ENCODE assay signal across 15 mouse cellular contexts in the genomic region with DNA sequence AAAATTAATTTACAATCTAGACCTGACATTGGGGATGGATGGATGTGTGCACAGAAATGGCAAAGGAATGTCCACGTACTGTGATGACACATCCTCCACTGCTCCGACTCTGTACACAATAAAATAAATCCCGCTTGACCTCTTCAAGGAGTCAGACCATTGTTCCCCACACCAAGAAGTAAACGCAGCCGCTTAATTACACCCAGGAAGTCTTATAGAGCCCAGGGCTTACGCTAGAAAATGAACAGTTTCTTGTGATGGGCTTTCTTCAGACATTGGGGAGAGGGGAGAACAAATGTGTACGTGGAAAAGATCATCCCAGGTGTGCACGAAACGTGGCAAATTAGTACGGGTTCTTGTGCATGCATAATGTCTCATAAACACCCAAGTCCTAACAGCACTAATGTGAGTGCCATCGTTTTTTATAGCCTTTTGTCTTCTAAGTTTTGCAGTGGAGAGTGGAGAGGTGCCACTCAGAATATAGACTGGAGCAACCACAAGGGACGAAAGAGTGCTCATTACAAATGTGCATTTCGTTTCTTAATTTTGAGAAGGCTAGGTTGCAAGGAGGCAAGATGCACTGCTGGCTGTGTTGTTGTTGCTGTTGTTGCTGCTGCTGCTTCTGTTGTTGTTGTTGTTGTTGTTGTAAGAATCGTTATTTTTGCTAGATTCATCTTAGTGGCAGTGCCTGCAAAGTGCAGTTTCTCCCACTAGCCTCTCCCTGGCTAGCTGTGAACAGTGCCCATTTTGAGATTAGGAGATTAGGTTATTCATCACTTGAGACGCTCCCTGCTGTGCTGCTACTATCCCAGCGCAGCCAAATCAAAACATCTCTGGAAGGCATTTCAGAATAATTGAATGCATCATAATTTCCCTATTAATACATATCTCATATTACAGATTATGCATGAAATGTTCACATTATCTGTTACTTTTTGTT.
DNase-seq lines count a peak whose midpoint lies in the region; ATAC-seq lines count a peak whose summit lies in the region.
"Had no signal": no experiment of that assay in that cellular context is flagged by ENCODE, and none has a peak within 500 bp of the region (broad histone marks: within the 10 kb centered on the region; RNA-seq: fewer than 3 reads in every experiment).

No protein-coding gene starts in this region.

- no peaks in the 10 kb centered on the region for H3K9me3 ChIP-seq in midbrain, embryonic 11.5 days (ENCODE audit: control insufficient read depth, low read length)
- no peaks in the 10 kb centered on the region for H3K9me3 ChIP-seq in midbrain, embryonic 10.5 days (replicated peaks)
- H3K9me3 ChIP-seq in hindbrain, embryonic 10.5 days, result no peaks in the 10 kb centered on the region
- no peaks in the 10 kb centered on the region for H3K9me3 ChIP-seq in midbrain, embryonic 14.5 days (ENCODE audit: control insufficient read depth, low read length)
- no peaks in the 10 kb centered on the region for H3K9me3 ChIP-seq in heart, embryonic 12.5 days (replicated peaks)
- H3K9me3 ChIP-seq: heart, embryonic 13.5 days; limb, embryonic 13.5 days had no signal

- H3K4me2 ChIP-seq in midbrain, embryonic 11.5 days, result no peak overlapping the region
- H3K4me2 ChIP-seq in midbrain, embryonic 14.5 days (ENCODE audit: low read length), result peak overlapping the region; percentile 43
- H3K4me2 ChIP-seq in heart, embryonic 12.5 days, result no peak overlapping the region

- ATAC-seq in midbrain, embryonic 11.5 days (ENCODE audit: low FRiP score), result peak; percentile 51; the same call in 1 of the 2 replicates
- ATAC-seq in midbrain, embryonic 14.5 days (ENCODE audit: low FRiP score, low TSS enrichment), result peak; percentile 28; the same call in 1 of the 2 replicates
- ATAC-seq in erythroid progenitor cell, adult 5-6 weeks (replicated peaks; ENCODE audit: low FRiP score, poor library complexity, severe bottlenecking), result no peak
- ATAC-seq in heart, embryonic 12.5 days (ENCODE audit: insufficient number of reproducible peaks, low FRiP score), result no peak
- ATAC-seq: liver, postnatal 0 days had no signal

- WGBS in midbrain, embryonic 11.5 days, result 34% methylated on average over 16 of the region's 16 CpGs
- 44% methylated on average over 16 of the region's 16 CpGs for WGBS in midbrain, embryonic 10.5 days
- 53% methylated on average over 16 of the region's 16 CpGs for WGBS in hindbrain, embryonic 10.5 days
- 17% methylated on average over 16 of the region's 16 CpGs for WGBS in midbrain, embryonic 14.5 days
- WGBS in heart, embryonic 12.5 days, result 66% methylated on average over 16 of the region's 16 CpGs

- peak; percentile 85 for DNase-seq in midbrain, embryonic 11.5 days (ENCODE audit: low spot score, missing footprints)
- no peak for DNase-seq in midbrain, embryonic 10.5 days (ENCODE audit: low spot score)
- DNase-seq in hindbrain, embryonic 10.5 days (ENCODE audit: low spot score), result no peak
- DNase-seq in midbrain, embryonic 14.5 days, result peak; percentile 53
- DNase-seq in spleen, postnatal 14 days (ENCODE audit: low spot score in 2 of 2), result no peak
- no peak for DNase-seq in right cerebral cortex, postnatal 25 days
- DNase-seq: cerebellum, postnatal 14 days; gastrocnemius, postnatal 14 days; kidney, postnatal 14 days; liver, postnatal 0 days; thymus, postnatal 25 days had no signal

- H3K4me1 ChIP-seq in midbrain, embryonic 11.5 days (ENCODE audit: control insufficient read depth, insufficient read depth, low read length), result peaks cover 21% of the 10 kb centered on the region
- peaks cover 40% of the 10 kb centered on the region for H3K4me1 ChIP-seq in midbrain, embryonic 10.5 days
- H3K4me1 ChIP-seq in hindbrain, embryonic 10.5 days (replicated peaks), result peaks cover 36% of the 10 kb centered on the region
- peaks cover 35% of the 10 kb centered on the region for H3K4me1 ChIP-seq in midbrain, embryonic 14.5 days (ENCODE audit: control insufficient read depth, insufficient read depth, low read length)
- no peaks in the 10 kb centered on the region for H3K4me1 ChIP-seq in heart, embryonic 12.5 days (replicated peaks)

- H3K9ac ChIP-seq in midbrain, embryonic 11.5 days (ENCODE audit: low read length), result no peak overlapping the region
- H3K9ac ChIP-seq in midbrain, embryonic 14.5 days (replicated peaks; ENCODE audit: low read length), result no peak overlapping the region
- H3K9ac ChIP-seq in heart, embryonic 12.5 days, result no peak overlapping the region
- H3K9ac ChIP-seq: heart, embryonic 13.5 days; limb, embryonic 13.5 days; liver, postnatal 0 days had no signal

- no peak overlapping the region for H3K4me3 ChIP-seq in midbrain, embryonic 11.5 days (ENCODE audit: low read depth, low read length)
- H3K4me3 ChIP-seq in midbrain, embryonic 10.5 days, result no peak overlapping the region
- no peak overlapping the region for H3K4me3 ChIP-seq in hindbrain, embryonic 10.5 days
- no peak overlapping the region for H3K4me3 ChIP-seq in midbrain, embryonic 14.5 days (replicated peaks; ENCODE audit: low read depth, low read length)
- H3K4me3 ChIP-seq in heart, embryonic 12.5 days, result no peak overlapping the region
- H3K4me3 ChIP-seq: heart, embryonic 13.5 days had no signal

- H3K27ac ChIP-seq in midbrain, embryonic 11.5 days (ENCODE audit: low read depth, low read length), result no peak overlapping the region
- H3K27ac ChIP-seq in midbrain, embryonic 10.5 days (replicated peaks), result no peak overlapping the region; the same call in 1 of the 2 replicates
- H3K27ac ChIP-seq in hindbrain, embryonic 10.5 days, result peak overlapping the region; percentile 35; the same call in 1 of the 2 replicates
- H3K27ac ChIP-seq in midbrain, embryonic 14.5 days (replicated peaks; ENCODE audit: low read depth, low read length), result peak overlapping the region; percentile 83
- no peak overlapping the region for H3K27ac ChIP-seq in heart, embryonic 12.5 days (ENCODE audit: poor library complexity, severe bottlenecking)
- H3K27ac ChIP-seq: heart, embryonic 13.5 days; limb, embryonic 13.5 days had no signal

- H3K27me3 ChIP-seq in midbrain, embryonic 11.5 days (ENCODE audit: control insufficient read depth, insufficient read depth, low read length), result no peaks in the 10 kb centered on the region
- no peaks in the 10 kb centered on the region for H3K27me3 ChIP-seq in midbrain, embryonic 10.5 days (ENCODE audit: low read depth, poor library complexity, severe bottlenecking)
- H3K27me3 ChIP-seq in hindbrain, embryonic 10.5 days (ENCODE audit: insufficient read depth, poor library complexity, severe bottlenecking), result no peaks in the 10 kb centered on the region
- H3K27me3 ChIP-seq in midbrain, embryonic 14.5 days (ENCODE audit: control insufficient read depth, insufficient read depth, low read length), result no peaks in the 10 kb centered on the region
- H3K27me3 ChIP-seq in heart, embryonic 12.5 days (replicated peaks), result no peaks in the 10 kb centered on the region
- H3K27me3 ChIP-seq: heart, embryonic 13.5 days had no signal

- H3K36me3 ChIP-seq in midbrain, embryonic 11.5 days (ENCODE audit: control insufficient read depth, insufficient read depth, low read length), result no peaks in the 10 kb centered on the region
- no peaks in the 10 kb centered on the region for H3K36me3 ChIP-seq in midbrain, embryonic 10.5 days
- no peaks in the 10 kb centered on the region for H3K36me3 ChIP-seq in hindbrain, embryonic 10.5 days
- no peaks in the 10 kb centered on the region for H3K36me3 ChIP-seq in midbrain, embryonic 14.5 days (ENCODE audit: control insufficient read depth, insufficient read depth, low read length)
- no peaks in the 10 kb centered on the region for H3K36me3 ChIP-seq in heart, embryonic 12.5 days
- H3K36me3 ChIP-seq: heart, embryonic 13.5 days; limb, embryonic 13.5 days had no signal

Comparison
In these comparisons a context has a peak if more than half of its experiments do, and no peak if none do; other contexts are left out.
1. DNase-seq: peak in midbrain, embryonic 11.5 days (single experiment) and midbrain, embryonic 14.5 days (single experiment); none in midbrain, embryonic 10.5 days (single experiment), hindbrain, embryonic 10.5 days (single experiment), spleen, postnatal 14 days (0 of 2) and right cerebral cortex, postnatal 25 days (single experiment).
2. H3K27ac ChIP-seq: peak in hindbrain, embryonic 10.5 days (single experiment) and midbrain, embryonic 14.5 days (single experiment); none in midbrain, embryonic 11.5 days (single experiment), midbrain, embryonic 10.5 days (single experiment) and heart, embryonic 12.5 days (single experiment).
3. ATAC-seq: peak in midbrain, embryonic 11.5 days (single experiment) and midbrain, embryonic 14.5 days (single experiment); none in erythroid progenitor cell, adult 5-6 weeks (single experiment) and heart, embryonic 12.5 days (single experiment).